Mouse (Mus musculus): ENCODE data around the gene Cinp.

DNA sequence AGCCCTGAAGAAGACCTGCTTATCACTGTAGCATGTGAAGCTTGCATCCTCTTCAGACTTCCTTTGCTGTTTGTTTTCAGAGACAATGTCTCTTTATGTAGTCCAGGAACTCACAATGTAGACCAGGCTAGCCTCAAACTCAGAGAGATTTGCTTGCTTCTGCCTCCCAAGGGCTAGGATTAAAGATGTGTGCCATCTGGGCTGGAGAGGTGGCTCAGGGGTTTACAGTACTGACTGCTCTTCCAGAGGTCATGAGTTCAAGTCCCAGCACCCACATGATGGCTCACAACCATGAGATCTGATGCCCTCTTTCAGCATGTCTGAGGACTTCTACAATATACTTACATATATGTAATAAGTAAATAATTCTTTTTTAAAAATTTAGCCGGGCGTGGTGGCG, 53.8 kb downstream of the Cinp start:
- TF ChIP-seq CTCF (IDR thresholded peaks at IDR 0.05; ENCODE audit: borderline replicate concordance, insufficient read depth, low read length) (no peak), POLR2A (IDR thresholded peaks at IDR 0.05; ENCODE audit: low read depth, low read length) (no peak)
